Mouse (Mus musculus) retina, embryonic 14.5 days (tissue): ENCODE results near the gene Adcy9.

Experiments
- DNase-seq: peaks from one replicate; pipeline ENCODE4 v3.0.0-alpha.2; 2015; ENCODE audit warnings: low spot score

Gene Adcy9

GRCm38 (mm10) chr16:4418776-4419545 lies 1.3 kb downstream of the Adcy9 start:
- peak; percentile 46 for DNase-seq

- no peak for DNase-seq
Observed at GRCm38 (mm10) chr16:4418072-4418471, 2.2 kb downstream of the Adcy9 start.

DNA sequence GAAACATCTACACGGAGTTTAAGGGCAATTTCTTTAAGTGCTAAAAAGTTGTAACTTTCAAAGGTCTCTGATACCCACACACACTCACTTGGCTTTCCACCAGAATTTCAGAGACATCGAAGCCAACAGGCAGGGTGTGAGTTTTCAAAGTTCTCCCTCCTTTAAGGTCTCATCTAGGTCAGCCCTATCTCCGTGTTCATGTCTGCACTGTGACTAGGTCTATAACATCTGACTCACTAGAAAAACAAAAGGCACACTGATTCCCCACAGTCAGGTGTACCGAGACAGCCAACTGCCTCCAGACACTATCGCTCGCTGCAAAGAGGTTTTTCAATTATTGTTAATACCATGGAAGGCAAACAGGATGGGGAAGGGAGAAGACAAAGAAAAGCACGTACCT lies 2.8 kb downstream of the Adcy9 start:
- no peak for DNase-seq

GRCm38 (mm10) chr16:4414881-4415585 lies 5.3 kb downstream of the Adcy9 start:
- no peak for DNase-seq

DNA sequence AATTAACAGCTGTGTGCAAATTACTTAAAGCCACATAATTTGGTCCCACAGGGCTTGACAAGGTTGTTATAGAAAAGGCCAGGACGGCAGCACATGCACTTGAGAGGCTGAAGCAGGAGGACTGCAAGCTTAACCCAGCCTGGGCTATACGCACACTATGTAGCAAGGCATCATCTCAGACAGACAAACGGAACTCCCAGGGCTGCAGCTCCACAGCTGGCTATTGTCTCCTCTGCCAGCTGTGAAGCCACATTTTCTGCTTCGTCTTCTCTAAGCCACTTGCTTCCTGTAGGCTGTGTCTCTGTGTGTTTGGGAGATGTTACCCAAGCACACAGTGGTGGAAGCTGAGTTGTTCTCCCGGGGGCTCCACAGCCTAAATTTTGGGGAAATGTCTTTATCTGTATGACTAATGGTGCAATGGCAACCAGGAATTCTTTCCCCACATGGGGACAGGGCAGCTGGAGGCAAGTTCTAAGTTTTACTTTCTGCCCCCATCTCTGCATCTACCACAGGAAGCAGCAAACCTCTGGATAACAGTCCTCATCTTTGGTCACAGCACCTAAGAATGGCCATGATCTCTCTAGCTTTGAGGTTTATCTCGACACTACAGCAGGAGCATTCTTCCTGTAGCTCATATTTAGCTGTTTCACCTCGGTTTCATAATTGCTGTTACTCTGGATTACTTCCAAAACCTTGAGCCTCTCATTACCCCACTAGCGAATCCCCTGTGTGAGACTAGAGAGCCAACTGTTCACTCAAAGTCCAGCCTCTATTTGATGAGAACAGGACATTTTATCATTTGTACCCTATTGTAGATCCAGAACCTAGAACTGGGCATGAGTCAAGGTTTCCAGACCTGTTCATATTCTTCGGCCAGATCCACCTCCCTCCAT lies 6.1 kb downstream of the Adcy9 start:
- DNase-seq: no peak

GRCm38 (mm10) chr16:4413301-4413700 lies 7.0 kb downstream of the Adcy9 start:
- no peak for DNase-seq

DNA sequence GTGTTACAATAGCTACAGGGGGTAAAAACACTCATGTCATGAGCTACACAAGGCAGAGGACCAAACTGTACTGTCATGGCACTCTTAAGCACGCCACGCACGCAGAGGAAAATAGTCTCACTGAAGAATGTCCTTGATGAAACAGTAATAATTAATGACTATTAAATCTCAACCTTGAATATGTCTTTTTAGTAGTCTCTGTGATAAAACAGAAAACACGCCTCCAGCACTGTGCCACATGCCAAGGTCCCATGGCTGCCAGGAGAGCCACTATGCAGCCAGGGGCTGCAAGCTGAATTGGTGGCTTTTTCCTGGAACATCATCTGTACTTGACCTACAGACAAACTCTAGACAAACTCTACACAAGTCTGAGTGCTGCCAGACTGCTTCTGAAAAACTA lies 8.0 kb downstream of the Adcy9 start:
- DNase-seq: no peak

DNA sequence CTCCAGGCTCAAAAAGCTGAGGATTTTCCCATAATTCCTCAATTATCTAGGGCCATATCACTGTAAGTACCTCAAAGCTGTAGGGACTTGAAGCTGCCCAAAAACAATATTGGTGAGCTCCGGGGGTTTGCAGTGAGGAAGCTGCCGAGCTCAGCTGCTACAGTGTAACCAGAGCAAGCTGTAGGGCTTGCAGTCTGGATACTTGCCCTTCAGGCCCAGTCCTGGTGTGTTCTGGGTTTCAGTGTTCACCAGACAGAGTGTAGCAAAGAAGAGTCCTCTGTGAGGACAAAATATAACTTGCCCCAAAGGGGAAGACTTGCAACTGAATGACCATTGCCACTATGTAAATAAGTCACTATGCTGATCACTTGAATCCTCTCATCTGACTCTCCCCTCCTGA lies 9.0 kb downstream of the Adcy9 start:
- DNase-seq: no peak

DNA sequence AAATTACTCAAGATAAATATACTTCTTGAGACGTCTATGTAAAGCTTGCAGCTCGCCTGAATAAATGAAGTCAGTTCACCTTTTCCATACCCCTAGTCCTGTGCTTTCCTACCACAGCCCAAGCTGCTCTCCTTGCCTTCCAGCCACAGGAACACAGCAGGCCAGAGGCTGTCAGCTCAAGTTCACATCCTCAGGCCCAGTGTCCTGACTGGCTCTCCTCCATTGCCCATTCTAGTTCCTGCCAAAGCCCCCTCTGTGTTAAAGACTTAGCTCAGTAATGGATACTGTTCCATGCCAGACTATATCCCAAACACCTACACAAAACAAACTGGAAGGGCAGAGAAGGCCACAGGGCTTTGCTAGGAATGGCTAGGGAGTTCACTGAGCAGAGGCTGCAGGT lies 12.8 kb downstream of the Adcy9 start:
- no peak for DNase-seq

DNA sequence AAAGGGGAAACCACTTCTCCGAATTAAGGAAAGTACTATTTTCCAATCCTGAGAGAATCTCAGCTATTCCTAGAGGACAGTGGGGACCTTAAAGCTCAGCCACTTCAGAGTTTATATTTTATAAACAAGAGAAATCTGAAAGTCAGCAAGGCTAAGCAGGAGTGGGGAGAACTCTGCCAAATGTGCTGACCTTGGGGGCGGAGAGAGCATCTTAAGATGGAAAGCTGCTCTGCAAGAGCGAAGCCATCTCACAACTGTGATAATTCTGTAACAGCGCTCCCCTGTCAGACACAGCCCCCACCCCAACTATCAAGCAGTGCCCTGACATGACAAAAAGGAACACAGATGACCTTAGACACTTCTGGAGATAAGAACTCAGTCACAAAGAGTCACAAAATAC lies 13.6 kb downstream of the Adcy9 start:
- DNase-seq: no peak

GRCm38 (mm10) chr16:4406047-4406586 lies 14.2 kb downstream of the Adcy9 start:
- DNase-seq: no peak

GRCm38 (mm10) chr16:4404933-4405761 lies 15.2 kb downstream of the Adcy9 start:
- no peak for DNase-seq

- DNase-seq: no peak
Observed at GRCm38 (mm10) chr16:4401109-4401508, 19.2 kb downstream of the Adcy9 start.

DNA sequence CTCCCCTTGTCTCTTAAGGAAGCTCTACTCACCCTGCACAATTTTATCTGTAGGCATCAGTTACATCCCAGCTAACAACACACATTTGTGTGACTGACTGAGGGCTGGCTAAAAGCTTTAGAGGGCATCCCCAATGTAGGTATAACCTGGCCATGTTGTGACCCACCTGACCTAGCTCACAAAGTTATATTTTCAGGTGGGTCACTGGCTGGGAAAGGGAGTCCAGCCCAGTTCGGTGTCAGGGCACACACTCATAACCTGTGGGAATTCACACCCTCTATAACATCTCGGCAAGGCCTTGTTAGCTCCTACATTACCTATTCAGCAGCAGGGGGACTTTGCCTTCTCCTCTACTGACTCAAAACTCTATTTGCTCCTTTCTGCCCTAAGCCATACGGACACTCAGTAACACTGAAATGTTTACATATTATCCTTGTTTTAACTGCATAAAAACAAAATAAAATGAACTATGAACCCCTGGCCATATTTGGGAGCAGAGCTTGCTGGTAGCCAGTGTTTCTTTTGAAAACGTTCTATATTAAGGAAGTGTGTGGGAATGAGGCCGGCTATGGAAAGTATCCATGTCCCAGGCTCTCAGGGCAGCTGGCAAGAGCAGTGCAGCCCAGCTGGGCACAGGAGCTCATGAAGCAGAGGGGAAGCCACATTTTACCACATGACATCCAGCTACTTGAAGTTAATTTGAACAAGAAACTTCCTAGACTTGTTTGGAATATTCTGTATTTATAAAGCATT lies 20.7 kb downstream of the Adcy9 start:
- no peak for DNase-seq

- no peak for DNase-seq
Observed at GRCm38 (mm10) chr16:4398782-4399181, 21.5 kb downstream of the Adcy9 start.

GRCm38 (mm10) chr16:4397636-4398035 lies 22.7 kb downstream of the Adcy9 start:
- no peak for DNase-seq

- no peak for DNase-seq
Observed at GRCm38 (mm10) chr16:4395687-4396341, 24.5 kb downstream of the Adcy9 start.

GRCm38 (mm10) chr16:4394991-4395590 lies 25.2 kb downstream of the Adcy9 start:
- DNase-seq: no peak

- DNase-seq: no peak
Observed at GRCm38 (mm10) chr16:4383473-4384038, 36.7 kb downstream of the Adcy9 start.
